Mouse (Mus musculus): Measurements from ENCODE around the gene Sowahc. TPM values are rescaled to one million over a fixed set of nuclear protein-coding genes. Genes with fewer than 3 reads are reported as not detected.

The Sowahc gene
- polyA plus RNA-seq, 1 experiment from 2014 or later: 4.2 TPM

- Histone ChIP-seq H3K4me3 (ENCODE audit: low read depth, low read length) (no peak overlapping the region), H3K27me3 (replicated peaks; ENCODE audit: control insufficient read depth, insufficient read depth, low read length) (no peaks in the 10 kb centered on the region), H3K27ac (ENCODE audit: low read depth, low read length) (no peak overlapping the region), H3K9ac (ENCODE audit: low read depth, low read length) (no peak overlapping the region), H3K4me1 (replicated peaks; ENCODE audit: control insufficient read depth, insufficient read depth, low read length) (no peaks in the 10 kb centered on the region), H3K4me2 (replicated peaks; ENCODE audit: low read depth) (no peak overlapping the region), H3K36me3 (ENCODE audit: control insufficient read depth, insufficient read depth) (no peaks in the 10 kb centered on the region), H3K9me3 (ENCODE audit: control insufficient read depth) (no peaks in the 10 kb centered on the region)
- TF ChIP-seq CTCF (IDR thresholded peaks at IDR 0.05; ENCODE audit: low read depth): no peak
- 67% methylated on average over 3 of the region's 3 CpGs for WGBS
- ATAC-seq: no peak
Measured at GRCm38 (mm10) chr10:59249531-59249930, 27.8 kb downstream of the Sowahc start.

GRCm38 (mm10) chr10:59250679-59251078, 28.9 kb downstream of the Sowahc start:
- no peak for TF ChIP-seq CTCF (IDR thresholded peaks at IDR 0.05; ENCODE audit: low read depth)
- Histone ChIP-seq H3K27ac (ENCODE audit: low read depth, low read length) (no peak overlapping the region), H3K9me3 (ENCODE audit: control insufficient read depth) (no peaks in the 10 kb centered on the region), H3K4me3 (ENCODE audit: low read depth, low read length) (no peak overlapping the region), H3K36me3 (ENCODE audit: control insufficient read depth, insufficient read depth) (no peaks in the 10 kb centered on the region), H3K27me3 (replicated peaks; ENCODE audit: control insufficient read depth, insufficient read depth, low read length) (no peaks in the 10 kb centered on the region), H3K4me2 (replicated peaks; ENCODE audit: low read depth) (no peak overlapping the region), H3K4me1 (replicated peaks; ENCODE audit: control insufficient read depth, insufficient read depth, low read length) (no peaks in the 10 kb centered on the region), H3K9ac (ENCODE audit: low read depth, low read length) (no peak overlapping the region)
- no peak for ATAC-seq
- 54% methylated on average over 2 of the region's 2 CpGs for WGBS

- H3K27me3 ChIP-seq (replicated peaks; ENCODE audit: control insufficient read depth, insufficient read depth, low read length): no peaks in the 10 kb centered on the region
- H3K27ac ChIP-seq (ENCODE audit: low read depth, low read length): no peak overlapping the region
- H3K9me3 ChIP-seq (ENCODE audit: control insufficient read depth): no peaks in the 10 kb centered on the region
- H3K36me3 ChIP-seq (ENCODE audit: control insufficient read depth, insufficient read depth): no peaks in the 10 kb centered on the region
- H3K4me3 ChIP-seq (ENCODE audit: low read depth, low read length): no peak overlapping the region
- no peaks in the 10 kb centered on the region for H3K4me1 ChIP-seq (replicated peaks; ENCODE audit: control insufficient read depth, insufficient read depth, low read length)
- ATAC-seq: no peak
- no peak for TF ChIP-seq CTCF (IDR thresholded peaks at IDR 0.05; ENCODE audit: low read depth)
- H3K9ac ChIP-seq (ENCODE audit: low read depth, low read length): no peak overlapping the region
- WGBS: 45% methylated on average over 2 of the region's 2 CpGs
- H3K4me2 ChIP-seq (replicated peaks; ENCODE audit: low read depth): no peak overlapping the region
Measured at GRCm38 (mm10) chr10:59251980-59252379, 30.2 kb downstream of the Sowahc start.

- TF ChIP-seq CTCF (IDR thresholded peaks at IDR 0.05; ENCODE audit: low read depth): no peak
- Histone ChIP-seq H3K9ac (ENCODE audit: low read depth, low read length) (no peak overlapping the region), H3K27me3 (replicated peaks; ENCODE audit: control insufficient read depth, insufficient read depth, low read length) (no peaks in the 10 kb centered on the region), H3K4me2 (replicated peaks; ENCODE audit: low read depth) (no peak overlapping the region), H3K9me3 (ENCODE audit: control insufficient read depth) (no peaks in the 10 kb centered on the region), H3K4me1 (replicated peaks; ENCODE audit: control insufficient read depth, insufficient read depth, low read length) (no peaks in the 10 kb centered on the region), H3K4me3 (ENCODE audit: low read depth, low read length) (no peak overlapping the region), H3K36me3 (ENCODE audit: control insufficient read depth, insufficient read depth) (no peaks in the 10 kb centered on the region), H3K27ac (ENCODE audit: low read depth, low read length) (peak overlapping the region; percentile 41; the same call in 1 of the 2 replicates)
- 20% methylated on average over 8 of the region's 8 CpGs for WGBS
- ATAC-seq: no peak
Measured at GRCm38 (mm10) chr10:59252396-59252795, 30.6 kb downstream of the Sowahc start.

- Histone ChIP-seq H3K27me3 (replicated peaks; ENCODE audit: control insufficient read depth, insufficient read depth, low read length) (no peaks in the 10 kb centered on the region), H3K4me2 (replicated peaks; ENCODE audit: low read depth) (no peak overlapping the region), H3K4me1 (replicated peaks; ENCODE audit: control insufficient read depth, insufficient read depth, low read length) (no peaks in the 10 kb centered on the region), H3K36me3 (ENCODE audit: control insufficient read depth, insufficient read depth) (no peaks in the 10 kb centered on the region), H3K9me3 (ENCODE audit: control insufficient read depth) (no peaks in the 10 kb centered on the region), H3K4me3 (ENCODE audit: low read depth, low read length) (no peak overlapping the region), H3K27ac (ENCODE audit: low read depth, low read length) (no peak overlapping the region), H3K9ac (ENCODE audit: low read depth, low read length) (no peak overlapping the region)
- WGBS: 79% methylated on average over 8 of the region's 8 CpGs
- TF ChIP-seq CTCF (IDR thresholded peaks at IDR 0.05; ENCODE audit: low read depth): no peak
- no peak for ATAC-seq
Measured at GRCm38 (mm10) chr10:59253541-59254079, 31.9 kb downstream of the Sowahc start.

GRCm38 (mm10) chr10:59256533-59256932, 34.8 kb downstream of the Sowahc start:
- no peak for ATAC-seq
- Histone ChIP-seq H3K4me3 (ENCODE audit: low read depth, low read length) (no peak overlapping the region), H3K27me3 (replicated peaks; ENCODE audit: control insufficient read depth, insufficient read depth, low read length) (no peaks in the 10 kb centered on the region), H3K27ac (ENCODE audit: low read depth, low read length) (no peak overlapping the region), H3K36me3 (ENCODE audit: control insufficient read depth, insufficient read depth) (no peaks in the 10 kb centered on the region), H3K4me2 (replicated peaks; ENCODE audit: low read depth) (no peak overlapping the region), H3K9me3 (ENCODE audit: control insufficient read depth) (no peaks in the 10 kb centered on the region), H3K4me1 (replicated peaks; ENCODE audit: control insufficient read depth, insufficient read depth, low read length) (no peaks in the 10 kb centered on the region), H3K9ac (ENCODE audit: low read depth, low read length) (no peak overlapping the region)
- TF ChIP-seq CTCF (IDR thresholded peaks at IDR 0.05; ENCODE audit: low read depth): no peak
- 89% methylated on average over 2 of the region's 2 CpGs for WGBS

- no peak overlapping the region for H3K9ac ChIP-seq (ENCODE audit: low read depth, low read length)
- no peak overlapping the region for H3K4me3 ChIP-seq (ENCODE audit: low read depth, low read length)
- TF ChIP-seq CTCF (IDR thresholded peaks at IDR 0.05; ENCODE audit: low read depth): no peak
- no peaks in the 10 kb centered on the region for H3K9me3 ChIP-seq (ENCODE audit: control insufficient read depth)
- no peaks in the 10 kb centered on the region for H3K27me3 ChIP-seq (replicated peaks; ENCODE audit: control insufficient read depth, insufficient read depth, low read length)
- H3K4me2 ChIP-seq (replicated peaks; ENCODE audit: low read depth): no peak overlapping the region
- H3K4me1 ChIP-seq (replicated peaks; ENCODE audit: control insufficient read depth, insufficient read depth, low read length): no peaks in the 10 kb centered on the region
- H3K27ac ChIP-seq (ENCODE audit: low read depth, low read length): no peak overlapping the region
- 88% methylated on average over 6 of the region's 6 CpGs for WGBS
- no peaks in the 10 kb centered on the region for H3K36me3 ChIP-seq (ENCODE audit: control insufficient read depth, insufficient read depth)
- ATAC-seq: no peak
Measured at GRCm38 (mm10) chr10:59259572-59259971, 37.8 kb downstream of the Sowahc start.

All from intestine, postnatal 0 days (tissue).